Mouse (Mus musculus): ENCODE data around the gene Rdx. TPM values are rescaled to one million over a fixed set of nuclear protein-coding genes. Genes with fewer than 3 reads are reported as not detected.

Gene Rdx
- total RNA-seq, 1 experiment: 97.0 TPM

DNA sequence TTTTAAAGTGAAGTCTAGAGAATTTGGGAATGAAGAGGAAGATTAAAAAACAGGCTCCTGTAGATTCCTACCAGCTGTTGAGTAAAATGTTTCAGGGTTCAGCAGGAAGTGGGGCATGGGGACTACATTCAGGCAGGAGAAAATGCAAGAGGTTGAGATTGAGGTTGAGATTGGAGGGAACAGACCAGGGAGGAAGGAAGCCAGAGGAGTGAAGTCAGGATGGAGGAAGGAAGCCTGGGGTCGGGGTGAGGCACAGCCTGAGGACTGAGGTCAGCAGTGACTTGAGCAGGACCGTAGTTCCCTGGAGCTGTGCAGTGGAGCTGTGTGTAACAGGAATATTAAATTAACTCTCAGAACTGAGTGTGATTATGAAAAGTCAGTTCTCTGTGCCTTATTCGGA, 48.7 kb downstream of the Rdx start:
- no peaks in the 10 kb centered on the region for H3K9me3 ChIP-seq (ENCODE audit: control insufficient read depth, insufficient read depth, low read depth, low read length)
- H3K27ac ChIP-seq (ENCODE audit: insufficient read depth, low read depth, low read length, poor library complexity, severe bottlenecking): no peak overlapping the region
- no peak overlapping the region for H3K4me3 ChIP-seq (ENCODE audit: insufficient read depth in 1 of 2, low read depth in 1 of 2, low read length in 2 of 2, poor library complexity in 1 of 2, severe bottlenecking in 1 of 2)
- no peak overlapping the region for H3K9ac ChIP-seq (ENCODE audit: insufficient read depth, low read depth, low read length, poor library complexity, severe bottlenecking)
- H3K36me3 ChIP-seq (ENCODE audit: control insufficient read depth, insufficient read depth, low read length, poor library complexity, severe bottlenecking): peaks cover 3% of the 10 kb centered on the region; the same call in 1 of the 2 replicates
- H3K4me1 ChIP-seq (ENCODE audit: control insufficient read depth in 2 of 2, insufficient read depth in 2 of 2, low read length in 2 of 2, poor library complexity in 1 of 2): no peaks in the 10 kb centered on the region
- no peak for DNase-seq (ENCODE audit: low read depth, low spot score)
- TF ChIP-seq ZC3H11A (IDR thresholded peaks at IDR 0.05; ENCODE audit: borderline replicate concordance, low read depth, low read length) (no peak), HCFC1 (IDR thresholded peaks at IDR 0.05; ENCODE audit: borderline replicate concordance, insufficient read depth, low read length) (no peak), ZNF384 (IDR thresholded peaks at IDR 0.05; ENCODE audit: low read depth, low read length) (no peak)
- in situ Hi-C loops (cut with MboI; ENCODE audit: low sequenced_read_pairs in 2 of 2, unreplicated experiment in 2 of 2): loop anchor here in 1 of 2 experiments (10.0 kb wide), 1 partner anchor 111 kb away; no protein-coding TSS in a partner anchor

DNA sequence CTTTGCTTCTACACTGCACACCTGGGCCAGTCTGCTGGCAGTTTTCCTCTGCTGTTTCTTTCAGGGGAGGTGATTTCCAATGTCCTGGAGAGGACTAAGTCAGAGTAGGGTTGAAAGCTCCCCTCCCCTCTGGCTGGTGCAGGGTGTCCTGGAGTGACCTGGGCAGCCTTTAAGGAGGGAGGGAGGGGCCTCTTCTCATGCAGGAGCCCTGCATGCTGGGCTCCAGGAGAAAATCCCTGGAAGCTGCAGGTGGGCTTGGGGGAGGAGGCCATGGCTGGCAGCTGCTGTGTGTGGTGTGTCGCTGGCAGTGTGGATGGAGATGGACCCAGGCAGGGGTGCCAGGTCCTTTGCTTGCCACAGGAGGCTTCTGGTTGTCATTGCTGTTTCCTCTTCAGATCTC, 50.4 kb downstream of the Rdx start:
- no peak overlapping the region for H3K27ac ChIP-seq (ENCODE audit: insufficient read depth, low read depth, low read length, poor library complexity, severe bottlenecking)
- H3K9ac ChIP-seq (ENCODE audit: insufficient read depth, low read depth, low read length, poor library complexity, severe bottlenecking): no peak overlapping the region
- DNase-seq (ENCODE audit: low read depth, low spot score): no peak
- no peaks in the 10 kb centered on the region for H3K4me1 ChIP-seq (ENCODE audit: control insufficient read depth in 2 of 2, insufficient read depth in 2 of 2, low read length in 2 of 2, poor library complexity in 1 of 2)
- H3K9me3 ChIP-seq (ENCODE audit: control insufficient read depth, insufficient read depth, low read depth, low read length): no peaks in the 10 kb centered on the region
- in situ Hi-C loops (cut with MboI; ENCODE audit: low sequenced_read_pairs in 2 of 2, unreplicated experiment in 2 of 2): loop anchor here in 1 of 2 experiments (10.0 kb wide), 1 partner anchor 113 kb away; no protein-coding TSS in a partner anchor
- no peak overlapping the region for H3K4me3 ChIP-seq (ENCODE audit: insufficient read depth in 1 of 2, low read depth in 1 of 2, low read length in 2 of 2, poor library complexity in 1 of 2, severe bottlenecking in 1 of 2)
- H3K36me3 ChIP-seq (ENCODE audit: control insufficient read depth, insufficient read depth, low read length, poor library complexity, severe bottlenecking): peaks cover 3% of the 10 kb centered on the region; the same call in 1 of the 2 replicates
- no peak for TF ChIP-seq ZC3H11A (IDR thresholded peaks at IDR 0.05; ENCODE audit: borderline replicate concordance, low read depth, low read length)
- TF ChIP-seq CHD2 (IDR thresholded peaks at IDR 0.05; ENCODE audit: low read depth, low read length): no peak
- TF ChIP-seq HCFC1 (IDR thresholded peaks at IDR 0.05; ENCODE audit: borderline replicate concordance, insufficient read depth, low read length): no peak
- no peak for TF ChIP-seq ZNF384 (IDR thresholded peaks at IDR 0.05; ENCODE audit: low read depth, low read length)
- TF ChIP-seq MAFK (IDR thresholded peaks at IDR 0.05; ENCODE audit: insufficient read depth, low read depth, low read length): no peak

GRCm38 (mm10) chr9:52098600-52098999, 51.6 kb downstream of the Rdx start:
- Histone ChIP-seq H3K9me3 (ENCODE audit: control insufficient read depth, insufficient read depth, low read depth, low read length) (no peaks in the 10 kb centered on the region), H3K36me3 (ENCODE audit: control insufficient read depth, insufficient read depth, low read length, poor library complexity, severe bottlenecking) (no peaks in the 10 kb centered on the region), H3K4me3 (ENCODE audit: insufficient read depth in 1 of 2, low read depth in 1 of 2, low read length in 2 of 2, poor library complexity in 1 of 2, severe bottlenecking in 1 of 2) (no peak overlapping the region), H3K27ac (ENCODE audit: insufficient read depth, low read depth, low read length, poor library complexity, severe bottlenecking) (no peak overlapping the region), H3K4me1 (ENCODE audit: control insufficient read depth in 2 of 2, insufficient read depth in 2 of 2, low read length in 2 of 2, poor library complexity in 1 of 2) (no peaks in the 10 kb centered on the region), H3K9ac (ENCODE audit: insufficient read depth, low read depth, low read length, poor library complexity, severe bottlenecking) (no peak overlapping the region)
- TF ChIP-seq MAFK (IDR thresholded peaks at IDR 0.05; ENCODE audit: insufficient read depth, low read depth, low read length): no peak
- TF ChIP-seq ZC3H11A (IDR thresholded peaks at IDR 0.05; ENCODE audit: borderline replicate concordance, low read depth, low read length): peak; percentile 44; the same call in 1 of the 2 replicates
- in situ Hi-C loops (cut with MboI; ENCODE audit: low sequenced_read_pairs in 2 of 2, unreplicated experiment in 2 of 2): loop anchor here in 1 of 2 experiments (10.0 kb wide), 1 partner anchor 114 kb away; no protein-coding TSS in a partner anchor
- peak; percentile 71 for DNase-seq (ENCODE audit: low read depth, low spot score)

DNA sequence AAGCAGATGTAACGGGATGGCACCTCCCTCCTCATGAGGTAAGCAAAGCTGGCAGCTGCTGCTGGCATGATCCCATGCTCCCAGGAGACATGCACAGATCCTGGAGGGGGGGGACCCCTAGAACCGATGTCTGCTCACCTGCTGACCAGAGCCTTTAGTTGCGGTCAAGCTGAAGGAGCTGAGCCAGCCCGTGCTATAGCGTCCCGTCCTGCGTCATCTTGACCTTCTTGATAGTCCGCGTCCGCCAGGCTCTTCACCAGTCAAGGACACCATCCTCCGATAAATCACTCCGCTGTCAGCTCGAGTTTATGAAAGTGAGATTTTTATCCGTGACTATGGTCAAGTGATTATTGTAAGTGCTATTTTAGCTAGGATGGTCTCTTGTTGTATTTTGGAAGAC, 53.5 kb downstream of the Rdx start:
- Histone ChIP-seq H3K27ac (ENCODE audit: insufficient read depth, low read depth, low read length, poor library complexity, severe bottlenecking) (no peak overlapping the region), H3K4me3 (ENCODE audit: insufficient read depth in 1 of 2, low read depth in 1 of 2, low read length in 2 of 2, poor library complexity in 1 of 2, severe bottlenecking in 1 of 2) (no peak overlapping the region), H3K4me1 (ENCODE audit: control insufficient read depth in 2 of 2, insufficient read depth in 2 of 2, low read length in 2 of 2, poor library complexity in 1 of 2) (no peaks in the 10 kb centered on the region), H3K9ac (ENCODE audit: insufficient read depth, low read depth, low read length, poor library complexity, severe bottlenecking) (no peak overlapping the region), H3K36me3 (ENCODE audit: control insufficient read depth, insufficient read depth, low read length, poor library complexity, severe bottlenecking) (no peaks in the 10 kb centered on the region), H3K9me3 (ENCODE audit: control insufficient read depth, insufficient read depth, low read depth, low read length) (no peaks in the 10 kb centered on the region)
- no peak for DNase-seq (ENCODE audit: low read depth, low spot score)
- TF ChIP-seq ZNF384 (IDR thresholded peaks at IDR 0.05; ENCODE audit: low read depth, low read length) (no peak), CHD2 (IDR thresholded peaks at IDR 0.05; ENCODE audit: low read depth, low read length) (no peak), MAFK (IDR thresholded peaks at IDR 0.05; ENCODE audit: insufficient read depth, low read depth, low read length) (no peak), HCFC1 (IDR thresholded peaks at IDR 0.05; ENCODE audit: borderline replicate concordance, insufficient read depth, low read length) (no peak), ZC3H11A (IDR thresholded peaks at IDR 0.05; ENCODE audit: borderline replicate concordance, low read depth, low read length) (no peak)
- in situ Hi-C loops (cut with MboI; ENCODE audit: low sequenced_read_pairs in 2 of 2, unreplicated experiment in 2 of 2): no loop called here

Measured in ES-E14 (cell line).